Mouse (Mus musculus) adrenal gland, postnatal 14 days (tissue): ENCODE data around the gene 1500011B03Rik. TPM values are rescaled to one million over a fixed set of nuclear protein-coding genes. Genes with fewer than 3 reads are reported as not detected.
A peak's percentile ranks its signal among the peaks of the same experiment; 100 is the strongest.

Source experiments
- DNase-seq: peaks from one replicate; pipeline ENCODE4 v3.0.0; 2021; ENCODE audit warnings: mixed read lengths
- total RNA-seq: library from RNA; stranded (reverse); gene quantifications from 2 replicates; pipeline ENCODE4 v1.2.3, GENCODE M21; 2021

1500011B03Rik gene
- total RNA-seq, 1 experiment from 2014 or later, result 36.8 TPM

DNA sequence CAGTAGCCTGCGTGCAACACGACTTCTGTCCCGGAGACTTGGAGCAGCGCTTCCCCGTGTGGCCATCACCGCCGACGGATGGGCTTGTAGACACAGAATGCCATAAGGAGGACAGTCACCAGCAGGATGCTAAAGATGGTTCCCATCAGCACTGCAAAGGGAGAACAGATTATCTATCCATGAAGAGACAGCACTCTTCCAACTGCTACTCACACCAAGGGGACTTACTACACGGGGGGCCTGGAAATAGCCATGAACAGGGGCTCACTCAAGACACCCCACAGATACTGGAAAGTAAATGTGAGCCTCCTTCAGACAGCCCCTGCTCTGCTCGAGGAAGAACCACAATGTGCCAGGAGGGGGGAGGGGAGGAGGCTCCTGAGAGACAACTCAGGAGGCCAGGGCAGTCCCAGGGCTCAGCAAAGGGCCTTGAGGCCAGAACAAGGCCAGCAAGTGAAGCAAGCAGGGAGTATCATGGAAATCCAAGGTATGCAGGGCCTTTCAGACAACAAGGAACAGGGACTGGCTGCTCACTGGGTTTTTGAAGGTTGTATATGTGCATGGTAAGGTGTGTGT, 14.0 kb downstream of the 1500011B03Rik start:
- DNase-seq, result peak; percentile 89

DNA sequence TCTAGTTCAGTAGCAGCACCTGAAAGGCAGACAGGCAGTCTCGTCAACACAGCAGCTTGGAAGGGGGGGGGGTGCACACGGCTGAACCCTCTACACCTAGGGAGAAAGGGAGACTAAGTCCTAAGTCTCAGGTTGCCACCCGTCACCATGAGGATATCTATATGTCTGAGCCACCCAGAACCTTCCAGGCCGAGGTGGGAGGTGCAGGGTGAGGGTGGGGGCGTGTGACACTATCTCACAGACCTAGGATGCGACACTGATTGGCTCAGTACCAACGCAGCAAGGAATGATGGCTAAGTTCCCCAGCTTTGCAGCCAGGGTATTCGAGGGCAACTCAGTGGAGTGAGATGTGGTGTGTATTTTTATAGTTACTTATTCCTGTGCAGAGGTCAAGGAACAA, 14.9 kb downstream of the 1500011B03Rik start:
- no peak for DNase-seq

DNA sequence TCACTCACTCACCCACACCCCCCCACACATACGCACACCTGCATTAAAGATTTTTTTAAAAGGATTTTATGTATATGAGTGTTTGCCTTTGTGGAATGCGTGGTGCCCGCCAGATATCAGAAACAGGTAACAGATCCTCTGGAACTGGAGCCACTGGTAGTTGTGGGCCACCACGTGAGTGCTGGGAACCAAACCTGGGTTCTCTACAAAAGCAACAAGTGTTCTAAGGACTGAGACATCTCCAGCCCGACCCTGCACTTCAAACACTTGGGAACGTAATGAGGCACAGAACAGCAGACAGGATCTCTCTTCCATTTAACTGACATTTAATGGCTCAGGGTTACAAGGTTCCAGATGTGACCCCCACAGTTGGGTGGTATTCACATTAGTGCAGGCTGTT, 15.4 kb downstream of the 1500011B03Rik start:
- no peak for DNase-seq

DNA sequence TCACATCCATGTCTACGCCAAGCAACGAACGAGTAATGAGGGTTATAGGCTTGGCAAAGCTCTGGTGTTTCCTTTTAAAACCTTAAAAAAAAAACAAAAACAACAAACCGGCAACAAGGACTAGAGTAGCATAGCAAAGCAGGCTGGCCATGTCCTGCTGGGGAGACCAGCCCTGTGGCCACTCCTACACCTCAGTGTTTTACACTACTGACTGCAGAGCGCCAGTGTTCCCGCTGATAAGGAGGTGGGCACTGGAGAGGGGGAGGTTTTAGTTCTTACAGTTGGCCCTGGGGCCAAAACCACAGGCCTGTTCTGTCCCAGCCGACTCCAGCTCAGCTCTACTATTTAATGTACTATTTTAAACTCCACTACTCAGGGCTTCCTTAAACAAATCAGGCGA, 15.8 kb downstream of the 1500011B03Rik start:
- no peak for DNase-seq

DNA sequence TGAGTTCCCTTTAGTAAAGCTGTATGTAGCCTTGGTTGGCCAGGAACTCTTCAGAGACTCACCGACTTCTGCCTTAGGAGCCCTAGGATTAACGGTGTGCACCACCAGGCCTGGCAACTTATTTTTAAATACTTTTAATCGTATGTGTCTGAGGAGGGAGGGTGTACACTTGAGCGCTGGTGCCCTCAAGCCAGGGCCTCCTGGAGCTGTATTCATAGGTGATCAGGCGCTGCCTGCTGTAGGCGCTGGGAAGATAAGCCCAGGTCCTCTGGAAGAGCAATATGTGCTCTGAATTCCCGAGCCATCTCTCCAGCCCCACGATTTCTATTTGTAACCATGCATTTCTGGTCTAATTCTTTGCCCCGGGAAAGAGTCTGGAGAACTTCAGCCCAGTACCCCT, 16.2 kb downstream of the 1500011B03Rik start:
- DNase-seq, result no peak

DNA sequence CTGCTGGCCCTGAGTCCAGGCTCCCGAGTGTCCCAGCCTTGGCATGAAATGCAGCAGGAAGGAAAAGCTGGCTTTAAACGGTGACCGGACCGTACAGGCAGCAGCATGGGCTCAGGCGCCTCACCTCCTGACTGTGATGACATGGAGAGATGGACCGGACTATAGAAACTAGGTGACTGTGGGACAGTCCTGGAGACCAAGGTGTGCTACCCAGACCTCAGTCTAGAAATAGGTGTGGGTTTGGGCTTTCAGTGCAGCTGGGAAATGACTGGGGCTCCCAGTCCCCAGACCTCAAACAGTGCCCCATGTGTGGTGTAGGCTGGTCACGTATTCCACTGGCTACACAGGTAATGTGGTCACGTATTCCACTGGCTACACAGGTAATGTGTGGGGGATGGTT, 16.6 kb downstream of the 1500011B03Rik start:
- no peak for DNase-seq

DNA sequence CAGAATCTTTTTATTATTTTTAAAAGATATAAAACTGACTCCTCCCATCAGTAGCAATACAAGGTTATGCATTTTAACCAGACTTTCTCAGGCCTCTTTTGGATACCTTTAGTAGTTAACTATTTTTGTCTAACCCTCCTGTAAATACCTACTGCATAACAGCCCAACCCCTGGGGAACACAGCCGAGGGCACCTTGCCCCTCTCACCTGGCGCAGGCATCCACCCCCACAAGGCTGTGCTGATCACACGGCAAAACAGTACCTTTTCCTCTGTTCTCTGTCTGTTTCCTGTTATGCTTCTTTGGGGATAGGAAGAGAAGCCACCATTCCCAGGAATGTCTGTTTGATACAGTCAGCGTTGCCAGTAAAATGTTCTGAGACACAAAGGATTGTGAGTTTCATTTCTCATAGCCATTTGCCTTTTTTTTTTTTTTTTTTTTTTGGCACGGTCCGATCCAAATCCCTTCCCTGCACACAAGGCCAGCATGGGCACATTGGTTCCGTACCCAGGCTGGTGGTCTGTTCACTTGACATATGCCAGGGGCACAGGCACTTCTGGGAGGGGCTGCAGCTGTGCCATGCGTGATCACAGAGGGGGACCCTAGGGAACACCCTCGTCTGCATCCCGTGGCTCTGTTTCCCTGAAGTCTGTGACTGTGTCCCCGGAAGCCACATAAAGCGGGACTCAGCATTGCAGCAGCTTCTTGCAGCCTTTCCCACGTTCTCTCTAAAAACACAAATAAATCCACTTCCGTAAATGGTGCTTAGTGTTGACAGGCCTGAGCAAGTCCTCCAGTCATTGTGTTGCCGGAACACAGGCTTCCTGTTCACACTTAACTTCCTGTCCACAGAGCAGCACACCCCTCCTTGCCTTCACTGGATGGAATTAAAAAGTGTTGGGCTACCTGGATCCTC, 17.6 kb downstream of the 1500011B03Rik start:
- DNase-seq, result no peak

DNA sequence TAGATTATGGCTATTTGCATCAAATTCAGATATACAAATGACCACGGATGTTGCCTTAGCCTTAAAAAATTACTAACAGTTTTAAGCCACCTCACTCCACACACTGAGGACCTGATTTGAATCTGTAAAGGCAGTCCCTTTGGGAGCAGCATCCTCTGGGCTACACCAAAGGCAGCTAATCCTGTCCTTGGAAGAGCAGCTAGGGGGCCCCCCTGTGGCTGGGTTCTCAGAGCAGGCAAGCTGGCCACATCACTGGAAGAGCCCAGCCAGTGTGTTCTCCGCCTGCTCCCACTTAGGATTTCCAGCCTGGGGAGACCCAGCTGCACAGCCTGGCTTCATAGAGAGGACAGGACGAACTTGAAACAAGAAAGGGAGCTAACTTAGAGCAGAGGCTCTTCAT, 18.3 kb downstream of the 1500011B03Rik start:
- DNase-seq, result peak; percentile 76

DNA sequence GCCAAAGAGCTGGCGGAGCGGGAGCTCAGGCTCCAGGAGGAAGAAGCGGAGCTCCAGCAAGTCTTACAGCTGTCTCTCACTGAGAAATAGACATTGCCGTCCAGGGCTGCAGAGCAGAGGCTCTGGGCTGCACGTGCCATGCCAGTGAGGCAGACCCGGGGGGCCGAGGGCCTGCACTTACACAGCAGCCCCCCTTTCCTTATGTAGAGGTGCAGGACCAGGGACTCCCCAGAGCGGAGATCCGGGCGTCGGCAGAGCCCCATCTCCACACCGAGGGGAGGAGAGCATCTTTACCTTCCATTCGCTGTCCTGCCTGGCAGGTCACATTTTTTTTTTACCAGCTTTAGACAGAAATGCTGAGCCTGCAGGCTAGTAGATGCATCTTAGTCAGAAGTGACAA, 18.9 kb downstream of the 1500011B03Rik start:
- DNase-seq, result no peak

DNA sequence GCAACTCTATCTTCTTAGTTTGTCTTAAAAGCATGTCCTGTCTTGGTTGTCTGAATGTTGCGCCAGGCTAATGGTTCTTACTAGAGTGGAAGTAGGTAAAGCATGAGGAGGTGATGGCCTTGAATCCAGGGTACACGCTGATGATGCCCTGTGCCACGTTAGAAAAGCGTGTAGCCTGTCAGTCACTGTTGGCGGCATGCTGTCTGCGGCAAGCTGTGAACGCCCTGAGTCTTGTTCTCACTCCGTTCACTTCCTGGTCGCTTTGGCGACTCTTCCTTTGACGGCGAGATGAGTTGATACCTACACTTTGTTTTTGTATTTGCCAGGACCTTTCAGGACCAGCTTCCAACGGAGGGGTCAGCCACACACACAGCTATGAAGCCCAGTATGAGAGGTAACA, 20.0 kb downstream of the 1500011B03Rik start:
- no peak for DNase-seq

DNA sequence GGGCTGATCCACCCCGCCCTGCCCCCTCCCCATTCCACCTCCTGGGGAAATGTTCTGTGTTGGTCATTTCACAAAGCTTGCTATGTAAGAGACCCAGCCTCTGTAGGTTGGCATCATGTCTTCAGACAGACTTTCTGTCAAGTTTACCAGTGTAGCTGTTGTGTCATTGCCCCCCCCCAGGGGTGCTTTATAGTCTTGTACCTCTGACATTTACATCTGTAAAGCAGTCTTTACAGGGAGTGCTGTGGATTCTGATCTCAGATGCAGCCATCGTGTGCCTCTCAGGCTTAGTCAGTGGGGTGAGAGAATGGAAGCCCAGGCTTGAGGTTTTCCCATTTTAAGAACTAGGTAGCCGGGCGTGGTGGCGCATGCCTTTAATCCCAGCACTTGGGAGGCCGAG, 21.4 kb downstream of the 1500011B03Rik start:
- DNase-seq, result no peak

DNA sequence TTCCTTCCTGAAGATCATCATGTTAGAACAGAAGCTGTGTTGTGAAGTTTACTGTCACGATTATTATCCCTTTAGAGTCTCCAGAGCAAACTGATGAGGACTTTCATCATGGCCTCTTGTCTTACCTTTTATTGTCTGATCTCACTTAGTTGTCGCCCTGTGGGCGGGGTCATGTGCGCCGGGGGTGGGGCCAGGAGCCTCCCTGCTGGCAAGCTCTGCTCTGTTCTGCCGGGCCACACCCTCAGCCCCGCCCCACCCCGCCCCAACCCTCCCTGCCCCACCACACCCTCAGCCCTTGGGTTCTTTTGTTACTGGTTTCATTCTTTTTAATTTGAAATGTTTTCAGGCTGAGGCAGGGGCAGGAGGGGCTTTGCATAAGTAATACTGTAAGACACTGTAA, 22.2 kb downstream of the 1500011B03Rik start:
- DNase-seq, result peak; percentile 56

DNA sequence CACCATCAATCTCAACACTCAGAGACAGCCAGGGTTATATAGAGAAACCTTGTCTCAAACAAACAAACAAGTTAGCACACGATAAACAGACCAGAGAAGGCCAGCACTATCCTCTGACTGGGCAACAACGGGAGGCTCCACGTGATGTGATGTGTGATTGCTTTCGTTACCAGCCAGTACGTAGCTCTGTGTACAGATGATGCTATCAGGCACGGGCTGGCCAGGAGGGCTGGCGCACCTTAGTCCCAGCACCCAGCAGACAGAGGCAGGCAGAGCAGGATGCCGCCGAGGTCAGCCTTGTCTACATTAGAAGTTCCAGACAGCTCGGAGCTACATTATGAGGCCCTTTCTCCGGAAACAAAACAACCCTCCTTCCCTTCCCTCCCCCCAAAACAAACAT, 23.4 kb downstream of the 1500011B03Rik start:
- DNase-seq, result no peak

DNA sequence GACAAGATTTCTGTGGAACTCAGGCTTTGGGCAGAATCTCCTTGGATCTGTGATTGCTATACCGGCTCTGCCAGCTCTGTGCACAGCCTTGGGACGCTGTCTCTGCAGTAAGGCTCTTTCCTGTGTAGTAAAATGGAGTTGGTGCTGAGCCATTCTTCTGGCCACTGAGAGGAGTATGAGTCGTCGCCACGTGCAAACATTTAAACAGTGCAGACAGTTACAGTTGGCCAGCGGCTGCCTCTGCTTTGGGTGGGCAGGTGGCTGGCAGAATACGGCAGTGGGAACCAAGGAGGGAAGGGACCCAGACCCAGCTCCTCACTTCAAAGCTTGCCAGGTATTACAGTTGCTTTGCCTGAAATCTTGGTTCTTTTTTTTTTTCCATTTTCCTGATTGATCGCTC, 26.0 kb downstream of the 1500011B03Rik start:
- no peak for DNase-seq

DNA sequence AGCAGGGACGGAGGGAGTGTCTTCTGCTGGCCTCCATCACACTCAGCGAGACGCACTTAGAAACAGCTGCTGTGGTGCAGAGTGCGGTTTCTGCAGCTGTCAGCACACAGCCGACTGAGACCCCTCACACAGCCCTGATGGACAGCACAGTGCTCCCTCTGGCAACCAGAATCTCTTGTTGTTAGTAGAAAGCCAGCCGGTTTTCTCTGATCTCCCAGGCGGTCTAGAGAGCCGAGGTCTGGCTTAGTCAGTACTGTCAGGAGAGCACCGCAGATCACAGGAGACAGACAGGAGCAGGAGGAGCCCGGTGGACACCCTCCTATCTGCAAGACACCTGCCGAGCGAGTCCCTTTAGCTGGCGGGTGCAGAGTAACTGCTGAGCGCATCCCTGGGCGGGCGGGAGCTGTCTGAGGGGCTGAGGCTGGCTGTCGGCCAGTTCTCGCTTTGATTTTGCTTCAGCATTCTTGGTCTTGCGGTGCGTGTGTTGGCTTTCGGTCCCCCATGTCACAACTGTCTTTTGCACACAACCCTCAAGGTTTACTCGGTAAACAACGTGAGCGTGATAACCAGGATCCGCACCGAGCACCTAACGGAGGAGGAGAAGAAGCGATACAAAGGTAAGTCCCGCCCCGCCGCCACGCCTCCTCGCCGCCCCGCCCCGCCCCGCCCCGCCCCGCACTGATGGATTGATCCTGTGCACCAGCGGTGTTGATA, 26.8 kb downstream of the 1500011B03Rik start:
- DNase-seq, result peak; percentile 39

DNA sequence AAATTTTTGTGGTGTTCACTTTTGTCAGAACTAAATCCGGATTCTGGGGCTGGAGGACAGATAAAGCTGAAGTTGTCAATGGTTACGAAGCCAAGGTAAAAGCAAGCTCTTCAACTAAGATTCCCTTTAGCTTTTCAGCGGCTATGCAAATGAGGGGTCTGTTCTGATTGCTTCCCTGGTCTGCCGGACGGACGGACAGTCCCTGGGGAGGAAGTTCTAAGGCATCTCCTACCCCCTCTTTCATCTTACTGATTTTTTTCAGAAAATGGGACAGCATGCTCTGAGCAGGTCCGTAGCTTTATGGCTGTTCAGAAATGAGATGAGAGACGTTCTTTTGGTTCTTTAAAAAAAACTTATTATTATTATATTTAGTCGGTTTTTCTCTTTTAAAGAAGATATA, 27.6 kb downstream of the 1500011B03Rik start:
- no peak for DNase-seq

DNA sequence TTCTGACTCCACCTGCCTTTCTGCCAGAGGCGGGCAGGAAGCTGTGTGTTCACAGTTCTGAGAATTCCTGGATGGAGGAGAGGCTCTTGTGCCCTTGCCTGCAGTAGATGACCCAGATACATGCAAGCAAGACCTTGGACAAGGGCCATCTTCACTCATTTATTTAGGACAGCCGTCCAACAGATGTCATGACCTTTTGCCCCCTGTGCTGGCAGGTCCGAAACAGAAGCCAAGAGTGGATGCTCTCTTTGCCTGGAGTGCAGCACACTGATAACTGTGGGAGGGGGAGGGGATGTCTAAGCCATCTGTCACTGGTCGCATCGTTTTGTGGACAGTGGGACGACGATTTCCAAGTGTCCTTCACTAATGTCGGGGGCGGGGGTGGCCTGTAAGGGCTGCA, 28.0 kb downstream of the 1500011B03Rik start:
- peak; percentile 66 for DNase-seq

DNA sequence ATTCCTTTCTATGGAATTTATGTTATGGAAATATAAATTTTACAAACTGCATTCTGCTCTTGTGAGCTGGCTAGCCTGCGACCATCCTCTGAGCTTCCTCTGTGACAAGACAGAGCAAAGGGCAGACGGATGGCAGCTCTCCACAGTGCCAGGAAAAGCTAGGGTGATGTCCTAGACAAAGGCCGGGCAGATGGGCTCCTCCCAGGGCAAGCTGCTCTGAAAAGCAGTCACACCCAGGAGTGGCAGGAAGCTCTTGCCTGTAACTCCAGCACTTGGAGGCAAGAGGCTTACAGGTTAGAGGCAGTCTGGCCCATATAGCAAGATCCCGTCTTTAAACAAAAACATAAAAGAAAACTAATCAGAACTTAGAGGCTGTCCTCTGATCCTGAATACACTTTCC, 28.7 kb downstream of the 1500011B03Rik start:
- DNase-seq, result no peak

DNA sequence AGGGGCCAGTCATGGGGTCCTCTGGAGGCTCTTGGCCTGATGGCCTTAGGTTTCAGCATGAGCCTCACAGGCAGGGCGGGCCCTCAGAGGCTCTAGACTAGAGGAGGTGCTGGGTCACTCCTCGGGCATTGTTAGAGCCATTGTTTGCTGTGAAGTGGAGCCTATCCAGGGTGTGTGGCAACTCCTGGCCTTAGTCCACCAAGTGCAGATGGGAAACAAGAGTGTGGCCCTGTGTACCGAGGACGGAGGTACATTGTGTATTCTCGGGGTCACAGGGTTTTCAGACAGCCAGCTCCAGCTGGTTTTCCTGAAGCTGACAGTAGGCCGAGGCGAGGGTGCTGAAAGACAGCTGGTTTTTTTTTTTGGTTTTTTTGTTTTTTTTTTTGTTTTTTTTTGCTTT, 30.0 kb downstream of the 1500011B03Rik start:
- DNase-seq, result no peak

DNA sequence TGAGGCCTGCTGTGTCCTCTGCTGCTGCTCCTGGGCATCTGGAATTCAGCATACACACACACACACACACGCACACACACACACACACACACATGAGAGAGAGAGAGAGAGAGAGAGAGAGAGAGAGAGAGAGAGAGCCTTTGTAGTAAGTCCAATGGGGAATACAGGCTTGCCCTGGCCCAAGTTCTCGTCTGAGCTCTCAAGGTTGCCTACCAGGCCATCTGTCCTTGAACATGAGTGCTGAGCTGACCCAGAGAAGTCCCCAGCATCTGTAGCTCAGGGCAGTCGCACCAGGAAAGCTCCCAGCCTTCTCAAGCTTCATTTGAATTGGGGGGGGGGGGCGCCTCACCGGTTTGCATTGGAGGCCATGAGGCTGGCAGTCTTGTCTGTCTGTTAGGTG, 38.1 kb downstream of the 1500011B03Rik start:
- peak; percentile 61 for DNase-seq

DNA sequence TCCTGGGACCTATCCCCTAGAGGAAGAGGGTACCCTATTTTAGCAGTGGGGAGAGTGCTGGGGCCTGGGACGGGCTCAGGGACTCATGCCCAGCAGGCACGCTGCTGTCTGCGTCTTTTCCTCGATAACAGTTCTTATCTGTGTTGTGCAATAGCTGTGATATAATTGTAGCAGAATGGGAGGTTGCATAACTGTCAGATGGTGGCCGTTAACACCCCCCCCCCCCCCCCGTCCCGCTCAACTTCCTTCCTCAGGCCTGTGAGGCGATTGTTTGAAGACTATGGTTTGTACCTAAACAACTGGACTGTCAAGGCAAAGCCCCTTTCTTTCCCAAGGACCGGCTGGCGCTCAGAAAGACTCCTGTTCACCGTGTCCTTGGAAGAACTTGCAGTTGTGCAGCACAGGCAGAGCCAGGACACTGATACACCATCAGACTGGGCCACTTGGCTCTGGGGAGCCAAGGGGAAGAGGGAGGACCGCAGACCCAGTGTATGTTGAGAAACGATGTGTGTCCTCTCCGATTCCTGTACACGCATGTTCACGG, 38.6 kb downstream of the 1500011B03Rik start:
- DNase-seq, result peak; percentile 57

DNA sequence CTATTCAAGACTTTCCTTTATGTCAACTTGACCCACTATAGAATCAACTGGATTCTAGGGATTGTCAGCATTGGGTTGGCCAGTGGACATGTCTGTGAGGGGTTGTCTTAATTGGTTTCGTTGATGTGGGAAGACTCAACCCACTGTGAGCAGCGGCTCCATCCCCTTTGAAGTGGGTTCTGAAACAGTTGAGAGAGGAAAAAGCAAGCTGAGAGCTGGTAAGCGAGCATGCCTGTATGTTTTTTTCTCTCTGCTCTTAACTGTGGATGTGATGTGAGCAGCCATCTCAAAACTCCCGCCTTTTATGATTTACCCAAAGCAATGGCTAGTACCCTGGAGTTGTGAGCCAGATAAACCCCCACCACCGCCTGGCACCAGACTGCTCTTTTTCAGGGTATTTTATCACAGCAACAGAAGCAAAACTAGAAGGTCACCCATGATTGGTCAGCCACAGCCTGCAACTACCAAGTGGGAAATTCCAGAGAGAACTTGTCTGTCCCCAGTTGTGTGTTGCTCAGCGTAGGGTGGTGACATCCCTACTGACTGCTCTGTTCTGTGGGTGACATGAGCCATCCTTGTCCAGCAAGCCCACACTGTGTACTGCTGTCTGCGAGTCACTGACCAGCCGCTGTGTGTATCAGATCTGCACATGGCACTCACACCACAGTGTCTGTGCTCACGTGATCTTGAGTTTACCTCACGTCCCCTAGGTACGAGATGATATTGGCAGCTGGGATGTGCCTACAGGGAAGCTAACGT, 39.7 kb downstream of the 1500011B03Rik start:
- DNase-seq, result peak; percentile 43
